Mouse (Mus musculus) megakaryocyte, embryonic 14.5 days (primary cell): ENCODE measurements around the gene Rap1gap.

Experiments
- FLI1 ChIP-seq: IDR thresholded peaks from 2 replicates; pipeline ENCODE4 v1.6.1; 2012; ENCODE audit warnings: low read length, inconsistent platforms, mixed read lengths
- GATA1 ChIP-seq: IDR thresholded peaks from 3 replicates; pipeline ENCODE4 v1.6.1; 2012; ENCODE audit warnings: mixed read lengths, low read length, inconsistent platforms, borderline replicate concordance

GRCm38 (mm10) chr4:137730134-137730533 lies 65.6 kb downstream of the Rap1gap start:
- TF ChIP-seq FLI1: no peak
- no peak for TF ChIP-seq GATA1
